Mouse (Mus musculus) adrenal gland, postnatal 4 days (tissue): Measurements from ENCODE around the gene Pspn. TPM values are rescaled to one million over a fixed set of nuclear protein-coding genes. Genes with fewer than 3 reads are reported as not detected.

Experiments used
- DNase-seq, 2 experiments: peaks; one replicate each; pipeline ENCODE4 v3.0.0; 2021 to 2022; ENCODE audit warnings: low spot score in 2 of 2, mixed read lengths in 2 of 2
- total RNA-seq, 2 experiments: library from RNA; stranded (reverse); gene quantifications; 2 replicates each; pipeline ENCODE4 v1.2.3; 2021

Pspn gene
- total RNA-seq, 2 experiments from 2014 or later, result 1.8 TPM; not detected in 1

- DNase-seq, result no peak
Observed at GRCm38 (mm10) chr17:56963646-56964045, 36.2 kb downstream of the Pspn start.

- no peak for DNase-seq
Observed at GRCm38 (mm10) chr17:56962642-56963405, 37.0 kb downstream of the Pspn start.

GRCm38 (mm10) chr17:56961880-56962279, 37.9 kb downstream of the Pspn start:
- DNase-seq, result no peak

- no peak for DNase-seq
Observed at GRCm38 (mm10) chr17:56958667-56959066, 41.2 kb downstream of the Pspn start.

- no peak for DNase-seq
Observed at GRCm38 (mm10) chr17:56957763-56958429, 41.9 kb downstream of the Pspn start.

- DNase-seq, result no peak
Observed at GRCm38 (mm10) chr17:56954871-56955270, 44.9 kb downstream of the Pspn start.

GRCm38 (mm10) chr17:56952639-56953038, 47.2 kb downstream of the Pspn start:
- DNase-seq, result no peak

- DNase-seq, result no peak
Observed at GRCm38 (mm10) chr17:56950915-56951314, 48.9 kb downstream of the Pspn start.

Other genes with a start within 250 kb of the Pspn start
- gene Nrtn, start 242.5 kb downstream of the Pspn start, total RNA-seq, result 1 to 10 TPM; 4.1 to 5.2 TPM
- gene Dus3l, start 235.3 kb downstream of the Pspn start, total RNA-seq, result 10 to 100 TPM; 53.0 to 56.2 TPM
- under 1 TPM; 0.76 to 0.90 TPM for gene Prr22, start 229.8 kb downstream of the Pspn start, total RNA-seq
- 1 to 10 TPM; 7.4 to 7.6 TPM for gene Rfx2, start 169.0 kb downstream of the Pspn start, total RNA-seq
- gene Acsbg2, start 125.6 kb downstream of the Pspn start, total RNA-seq, result under 1 TPM in 1 of 2 experiments, not detected in 1; 0.25 TPM
- gene 1700061G19Rik, start 124.5 kb downstream of the Pspn start, total RNA-seq, result 1 to 10 TPM; 1.1 to 2.7 TPM
- 10 to 100 TPM; 34.4 to 38.9 TPM for gene Mllt1, start 64.6 kb downstream of the Pspn start, total RNA-seq
- under 1 TPM; 0.17 to 0.28 TPM for gene Acer1, start 17.9 kb downstream of the Pspn start, total RNA-seq
- 10 to 100 TPM; 79.6 to 82.7 TPM for gene Clpp, start 9.7 kb downstream of the Pspn start, total RNA-seq
- 10 to 100 TPM; 63.6 to 63.7 TPM for gene Alkbh7, start 2.7 kb downstream of the Pspn start, total RNA-seq
- 10 to 100 TPM; 55.7 to 58.6 TPM for gene Gtf2f1, start 11.3 kb upstream of the Pspn start, total RNA-seq
- gene Gm17949, start 11.5 kb upstream of the Pspn start, total RNA-seq, result under 1 TPM; 0.25 to 0.45 TPM
- gene Khsrp, start 31.5 kb upstream of the Pspn start, total RNA-seq, result 100 to 1,000 TPM; 141 to 156 TPM
- not detected for gene Slc25a41, start 41.6 kb upstream of the Pspn start, total RNA-seq
- gene Crb3, start 59.1 kb upstream of the Pspn start, total RNA-seq, result 1 to 10 TPM; 2.6 to 7.3 TPM
- 10 to 100 TPM; 80.0 to 85.9 TPM for gene Slc25a23, start 59.8 kb upstream of the Pspn start, total RNA-seq
- gene Dennd1c, start 78.5 kb upstream of the Pspn start, total RNA-seq, result 1 to 10 TPM; 1.6 to 2.6 TPM
- gene Tubb4a, start 87.8 kb upstream of the Pspn start, total RNA-seq, result 10 to 100 TPM; 15.7 to 27.3 TPM
- under 1 TPM; 0.40 to 0.45 TPM for gene Tnfsf9, start 105.3 kb upstream of the Pspn start, total RNA-seq
- gene Cd70, start 149.8 kb upstream of the Pspn start, total RNA-seq, result not detected
- gene Tnfsf14, start 194.2 kb upstream of the Pspn start, total RNA-seq, result under 1 TPM in 1 of 2 experiments, not detected in 1; 0.28 TPM
- 100 to 1,000 TPM in 1 of 2 experiments, 10 to 100 TPM in 1; 60.7 to 452 TPM for gene C3, start 228.1 kb upstream of the Pspn start, total RNA-seq
- gene Gpr108, start 248.4 kb upstream of the Pspn start, total RNA-seq, result 10 to 100 TPM; 50.3 to 52.5 TPM
- gene Trip10, start 249.4 kb upstream of the Pspn start, total RNA-seq, result 10 to 100 TPM; 52.1 to 58.4 TPM